Mouse (Mus musculus): ENCODE data around the gene Golga2.

DNA sequence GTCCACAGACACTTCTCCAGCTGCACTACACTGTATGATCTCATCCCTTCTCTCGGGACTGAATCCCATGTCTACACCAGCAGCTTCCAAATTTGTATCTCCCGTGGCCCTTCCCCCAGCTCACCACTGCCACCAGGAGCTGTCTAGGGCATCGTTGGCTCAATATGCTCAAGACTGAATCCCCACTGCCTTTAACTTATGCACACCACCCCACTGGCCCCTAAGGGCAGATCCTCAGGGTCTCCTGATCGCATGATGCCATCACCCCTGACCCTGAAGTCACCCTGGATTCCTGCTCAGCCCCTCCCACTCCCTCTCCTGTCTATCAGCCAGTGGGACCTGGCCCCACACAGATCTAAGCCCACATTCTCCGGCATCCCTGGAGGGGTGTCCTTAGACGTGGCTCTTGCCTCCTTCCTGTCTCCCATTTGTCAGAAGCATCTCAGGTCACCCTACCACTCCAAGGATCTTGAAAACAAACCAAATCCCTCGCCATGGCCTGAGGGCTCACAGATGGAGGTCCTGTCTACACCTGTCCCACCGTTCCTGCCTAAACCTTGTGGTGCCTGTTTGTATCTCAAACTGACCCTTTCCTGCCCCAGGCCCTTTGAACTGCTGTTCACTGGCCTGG lies 62.6 kb downstream of the Golga2 start:
- TF ChIP-seq CTCF (IDR thresholded peaks at IDR 0.05; ENCODE audit: extremely low read depth, insufficient read depth, low read length) (no peak), POLR2A (IDR thresholded peaks at IDR 0.05; ENCODE audit: extremely low read depth, insufficient read depth, low read length) (0 out of 2 replicates have a peak, but pooled peaks have one; percentile 39)

Data from cortical plate, adult 2 months (tissue).